29 mouse cellular contexts compared by ENCODE assay signal in the genomic region with DNA sequence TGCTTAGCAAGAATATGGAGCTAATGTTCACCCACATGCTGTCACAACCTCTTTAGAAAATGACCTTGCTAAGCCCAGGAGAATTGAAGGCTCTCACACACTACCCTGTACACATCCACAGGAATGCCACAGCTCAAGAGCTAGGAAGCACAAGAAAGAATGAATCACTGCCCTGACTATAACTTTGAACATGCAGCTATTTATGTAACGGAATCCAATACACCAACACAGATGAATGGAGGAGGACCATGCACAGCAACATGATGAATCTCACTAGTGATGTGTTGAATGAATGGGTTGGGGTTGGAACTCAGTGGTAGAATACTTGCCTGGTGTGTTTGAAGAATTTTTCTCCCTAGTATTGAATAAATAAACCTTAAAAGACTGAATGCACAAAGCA.
A peak's percentile ranks its signal among the peaks of the same experiment; 100 is the strongest.
DNase-seq lines count a peak whose midpoint lies in the region; ATAC-seq lines count a peak whose summit lies in the region.
"Had no signal": no experiment of that assay in that cellular context is flagged by ENCODE, and none has a peak within 500 bp of the region (broad histone marks: within the 10 kb centered on the region; RNA-seq: fewer than 3 reads in every experiment).

No protein-coding gene starts in this region.

- no peak overlapping the region for H3K4me3 ChIP-seq in heart, embryonic 12.5 days
- no peak overlapping the region for H3K4me3 ChIP-seq in heart, embryonic 15.5 days
- H3K4me3 ChIP-seq: embryonic facial prominence, embryonic 12.5 days; embryonic facial prominence, embryonic 15.5 days; forebrain, embryonic 12.5 days; forebrain, embryonic 15.5 days; gastrocnemius, adult 2 months; heart, adult 2 months had no signal

- H3K36me3 ChIP-seq in heart, embryonic 12.5 days = no peaks in the 10 kb centered on the region
- no peaks in the 10 kb centered on the region for H3K36me3 ChIP-seq in heart, embryonic 15.5 days
- H3K36me3 ChIP-seq: embryonic facial prominence, embryonic 12.5 days; embryonic facial prominence, embryonic 15.5 days; forebrain, embryonic 15.5 days had no signal

- peaks cover 56% of the 10 kb centered on the region for H3K4me1 ChIP-seq in heart, embryonic 12.5 days (replicated peaks)
- peaks cover 41% of the 10 kb centered on the region for H3K4me1 ChIP-seq in heart, embryonic 15.5 days (replicated peaks)

- no peak for DNase-seq in heart, postnatal 25 days (ENCODE audit: low spot score)
- no peak for DNase-seq in heart, postnatal 14 days
- peak; percentile 53 for DNase-seq in Muller cell, postnatal 12 days (ENCODE audit: inconsistent ontology term)
- peak; percentile 56 for DNase-seq in fibroblast of lung, adult 2 months (ENCODE audit: low read depth)
- DNase-seq in urinary bladder, postnatal 10 days (ENCODE audit: low spot score) = no peak
- DNase-seq: adrenal gland, postnatal 10 days; adrenal gland, postnatal 36 days; cerebellum, adult 11 months; cerebellum, adult 2 months; cerebellum, adult 9-11 months; cerebellum, postnatal 25 days; gastrocnemius, adult 2 months; gastrocnemius, postnatal 25 days; heart, adult 2 months; heart, postnatal 4 days; kidney, adult 18-20 months; kidney, adult 9 months had no signal

- no peak for ATAC-seq in heart, embryonic 12.5 days (ENCODE audit: insufficient number of reproducible peaks, low FRiP score)
- ATAC-seq in heart, embryonic 15.5 days (replicated peaks; ENCODE audit: insufficient number of reproducible peaks, insufficient read depth, low FRiP score, low read depth) = no peak
- ATAC-seq: CD4-positive, CD25-positive, alpha-beta regulatory T cell, adult 4 months; forebrain, embryonic 15.5 days; hindbrain, postnatal 0 days; inflammation-experienced regulatory T-cells, adult 6 months; intestine, embryonic 16.5 days; Patski had no signal

- no peaks in the 10 kb centered on the region for H3K9me3 ChIP-seq in heart, embryonic 12.5 days (replicated peaks)
- no peaks in the 10 kb centered on the region for H3K9me3 ChIP-seq in heart, embryonic 15.5 days (replicated peaks)
- H3K9me3 ChIP-seq: embryonic facial prominence, embryonic 12.5 days; embryonic facial prominence, embryonic 15.5 days; forebrain, embryonic 15.5 days had no signal

- no peak overlapping the region for H3K4me2 ChIP-seq in heart, embryonic 12.5 days
- H3K4me2 ChIP-seq in heart, embryonic 15.5 days = no peak overlapping the region
- H3K4me2 ChIP-seq: embryonic facial prominence, embryonic 12.5 days; embryonic facial prominence, embryonic 15.5 days; forebrain, embryonic 12.5 days; forebrain, embryonic 15.5 days; hindbrain, embryonic 14.5 days had no signal

- intact Hi-C loops in heart, postnatal 25 days (cut with DNase I) = no loop called here
- intact Hi-C loops in heart, postnatal 14 days (cut with DNase I) = no loop called here

- no peak overlapping the region for H3K9ac ChIP-seq in heart, embryonic 12.5 days
- H3K9ac ChIP-seq in heart, embryonic 15.5 days = no peak overlapping the region
- H3K9ac ChIP-seq: embryonic facial prominence, embryonic 12.5 days; embryonic facial prominence, embryonic 15.5 days; forebrain, embryonic 12.5 days; forebrain, embryonic 15.5 days; hindbrain, embryonic 14.5 days had no signal

- no peaks in the 10 kb centered on the region for H3K27me3 ChIP-seq in heart, embryonic 12.5 days (replicated peaks)
- no peaks in the 10 kb centered on the region for H3K27me3 ChIP-seq in heart, embryonic 15.5 days
- H3K27me3 ChIP-seq: embryonic facial prominence, embryonic 12.5 days; embryonic facial prominence, embryonic 15.5 days; forebrain, embryonic 12.5 days; forebrain, embryonic 15.5 days; Patski had no signal

- WGBS in heart, embryonic 12.5 days = 69% methylated on average over 1 of the region's 1 CpGs
- 39% methylated on average over 1 of the region's 1 CpGs for WGBS in heart, embryonic 15.5 days

- H3K27ac ChIP-seq in heart, embryonic 12.5 days (ENCODE audit: poor library complexity, severe bottlenecking) = peak overlapping the region; percentile 65; the same call in 1 of the 2 replicates
- H3K27ac ChIP-seq in heart, embryonic 15.5 days = 0 out of 2 replicates have a peak overlapping the region, but pooled peaks have one; percentile 40
- H3K27ac ChIP-seq: embryonic facial prominence, embryonic 12.5 days; embryonic facial prominence, embryonic 15.5 days; forebrain, embryonic 12.5 days; forebrain, embryonic 15.5 days; gastrocnemius, adult 2 months; heart, adult 2 months; hindbrain, embryonic 14.5 days; hindbrain, postnatal 0 days had no signal

Comparison
In these comparisons a context has a peak if more than half of its experiments do, and no peak if none do; other contexts are left out.
1. DNase-seq: peak in Muller cell, postnatal 12 days (single experiment) and fibroblast of lung, adult 2 months (single experiment); none in heart, postnatal 25 days (single experiment), heart, postnatal 14 days (0 of 2) and urinary bladder, postnatal 10 days (single experiment).